Mouse (Mus musculus) heart, adult 11 months (tissue): ENCODE results near the gene Nup107.

Source experiments
- DNase-seq: peaks from one replicate; pipeline ENCODE4 v3.0.0; 2022

Nup107 gene

GRCm38 (mm10) chr10:117712871-117713270 lies 79.6 kb downstream of the Nup107 start:
- peak; percentile 54 for DNase-seq

- peak; percentile 87 for DNase-seq
Measured at GRCm38 (mm10) chr10:117712191-117712754, 80.2 kb downstream of the Nup107 start.

GRCm38 (mm10) chr10:117711408-117711807 lies 81.1 kb downstream of the Nup107 start:
- peak; percentile 93 for DNase-seq

- DNase-seq: peak; percentile 99
Measured at GRCm38 (mm10) chr10:117710604-117711141, 81.8 kb downstream of the Nup107 start, which contains the start of gene Mdm2. TSS of gene Mdm2 (minus strand) at chr10:117710758.

GRCm38 (mm10) chr10:117709930-117710603 lies 82.4 kb downstream of the Nup107 start:
- DNase-seq: peak; percentile 99

- peak; percentile 74 for DNase-seq
Measured at GRCm38 (mm10) chr10:117709326-117709830, 83.1 kb downstream of the Nup107 start.

- peak; percentile 76 for DNase-seq
Measured at GRCm38 (mm10) chr10:117708856-117709255, 83.6 kb downstream of the Nup107 start.

- no peak for DNase-seq
Measured at GRCm38 (mm10) chr10:117708376-117708775, 84.1 kb downstream of the Nup107 start.

GRCm38 (mm10) chr10:117707114-117707838 lies 85.2 kb downstream of the Nup107 start:
- peak; percentile 45 for DNase-seq

- DNase-seq: peak; percentile 88
Measured at GRCm38 (mm10) chr10:117706440-117706839, 86.1 kb downstream of the Nup107 start.

- DNase-seq: no peak
Measured at GRCm38 (mm10) chr10:117705806-117706205, 86.7 kb downstream of the Nup107 start.

- DNase-seq: peak; percentile 36
Measured at GRCm38 (mm10) chr10:117704964-117705335, 87.6 kb downstream of the Nup107 start.

GRCm38 (mm10) chr10:117704314-117704963 lies 88.1 kb downstream of the Nup107 start:
- DNase-seq: peak; percentile 61

- DNase-seq: peak; percentile 66
Measured at GRCm38 (mm10) chr10:117703506-117703905, 89.0 kb downstream of the Nup107 start.

- peak; percentile 70 for DNase-seq
Measured at GRCm38 (mm10) chr10:117702024-117702833, 90.3 kb downstream of the Nup107 start.

- peak; percentile 64 for DNase-seq
Measured at GRCm38 (mm10) chr10:117701034-117701829, 91.3 kb downstream of the Nup107 start.
